Mouse (Mus musculus): ENCODE data around the gene Ddr1. TPM values are rescaled to one million over a fixed set of nuclear protein-coding genes. Genes with fewer than 3 reads are reported as not detected.

The Ddr1 gene
- polyA plus RNA-seq, 1 experiment, result not detected

GRCm38 (mm10) chr17:35708611-35709010 is 4.2 kb upstream of the Ddr1 start:
- no peak overlapping the region for H3K4me3 ChIP-seq (ENCODE audit: insufficient read depth, low read depth, low read length)
- H3K4me1 ChIP-seq (ENCODE audit: control insufficient read depth, insufficient read depth, low read length), result peaks cover 20% of the 10 kb centered on the region
- H3K27ac ChIP-seq (ENCODE audit: insufficient read depth, low read depth, low read length), result no peak overlapping the region
- WGBS, result 86% methylated on average over 2 of the region's 2 CpGs
- TF ChIP-seq POLR2A (IDR thresholded peaks at IDR 0.05; ENCODE audit: insufficient read depth, low read depth, low read length), result no peak
- no peak for TF ChIP-seq CTCF (IDR thresholded peaks at IDR 0.05; ENCODE audit: insufficient read depth, low read depth, low read length)

GRCm38 (mm10) chr17:35707929-35708328 is 3.5 kb upstream of the Ddr1 start:
- H3K27ac ChIP-seq (ENCODE audit: insufficient read depth, low read depth, low read length), result no peak overlapping the region
- 55% methylated on average over 7 of the region's 7 CpGs for WGBS
- no peak for TF ChIP-seq CTCF (IDR thresholded peaks at IDR 0.05; ENCODE audit: insufficient read depth, low read depth, low read length)
- TF ChIP-seq POLR2A (IDR thresholded peaks at IDR 0.05; ENCODE audit: insufficient read depth, low read depth, low read length), result no peak
- H3K4me1 ChIP-seq (ENCODE audit: control insufficient read depth, insufficient read depth, low read length), result peaks cover 22% of the 10 kb centered on the region
- no peak overlapping the region for H3K4me3 ChIP-seq (ENCODE audit: insufficient read depth, low read depth, low read length)

- H3K27ac ChIP-seq (ENCODE audit: insufficient read depth, low read depth, low read length), result no peak overlapping the region
- WGBS, result 25% methylated on average over 4 of the region's 4 CpGs
Measured at GRCm38 (mm10) chr17:35705836-35706235, 1.4 kb upstream of the Ddr1 start.

GRCm38 (mm10) chr17:35703751-35704271 is 610 bp downstream of the Ddr1 start:
- H3K4me3 ChIP-seq (ENCODE audit: insufficient read depth, low read depth, low read length), result peak overlapping the region; percentile 46
- TF ChIP-seq CTCF (IDR thresholded peaks at IDR 0.05; ENCODE audit: insufficient read depth, low read depth, low read length), result no peak
- no peak for TF ChIP-seq POLR2A (IDR thresholded peaks at IDR 0.05; ENCODE audit: insufficient read depth, low read depth, low read length)
- H3K27ac ChIP-seq (ENCODE audit: insufficient read depth, low read depth, low read length), result peak overlapping the region; percentile 77
- peaks cover 41% of the 10 kb centered on the region for H3K4me1 ChIP-seq (ENCODE audit: control insufficient read depth, insufficient read depth, low read length)
- 22% methylated on average over 14 of the region's 14 CpGs for WGBS

More at GRCm38 (mm10) chr17:35705836-35706235, 1.4 kb upstream of the Ddr1 start:
- no peak for TF ChIP-seq POLR2A (IDR thresholded peaks at IDR 0.05; ENCODE audit: insufficient read depth, low read depth, low read length)
- no peak for TF ChIP-seq CTCF (IDR thresholded peaks at IDR 0.05; ENCODE audit: insufficient read depth, low read depth, low read length)
- H3K4me1 ChIP-seq (ENCODE audit: control insufficient read depth, insufficient read depth, low read length), result peaks cover 36% of the 10 kb centered on the region
- no peak overlapping the region for H3K4me3 ChIP-seq (ENCODE audit: insufficient read depth, low read depth, low read length)

GRCm38 (mm10) chr17:35703065-35703464 is 1.4 kb downstream of the Ddr1 start:
- H3K4me3 ChIP-seq (ENCODE audit: insufficient read depth, low read depth, low read length), result peak overlapping the region; percentile 30
- peak overlapping the region; percentile 38; the same call in 1 of the 2 replicates for H3K27ac ChIP-seq (ENCODE audit: insufficient read depth, low read depth, low read length)
- peaks cover 43% of the 10 kb centered on the region for H3K4me1 ChIP-seq (ENCODE audit: control insufficient read depth, insufficient read depth, low read length)
- TF ChIP-seq CTCF (IDR thresholded peaks at IDR 0.05; ENCODE audit: insufficient read depth, low read depth, low read length), result no peak
- TF ChIP-seq POLR2A (IDR thresholded peaks at IDR 0.05; ENCODE audit: insufficient read depth, low read depth, low read length), result no peak
- 34% methylated on average over 2 of the region's 2 CpGs for WGBS

- H3K4me1 ChIP-seq (ENCODE audit: control insufficient read depth, insufficient read depth, low read length), result peaks cover 47% of the 10 kb centered on the region
- peak overlapping the region; percentile 61; the same call in 1 of the 2 replicates for H3K4me3 ChIP-seq (ENCODE audit: insufficient read depth, low read depth, low read length)
- 40% methylated on average over 4 of the region's 4 CpGs for WGBS
- H3K27ac ChIP-seq (ENCODE audit: insufficient read depth, low read depth, low read length), result peak overlapping the region; percentile 75; the same call in 1 of the 2 replicates
- TF ChIP-seq POLR2A (IDR thresholded peaks at IDR 0.05; ENCODE audit: insufficient read depth, low read depth, low read length) (no peak), CTCF (IDR thresholded peaks at IDR 0.05; ENCODE audit: insufficient read depth, low read depth, low read length) (no peak)
Measured at GRCm38 (mm10) chr17:35702605-35703004, 1.8 kb downstream of the Ddr1 start.

GRCm38 (mm10) chr17:35701978-35702461 is 2.4 kb downstream of the Ddr1 start:
- Histone ChIP-seq H3K27ac (ENCODE audit: insufficient read depth, low read depth, low read length) (peak overlapping the region; percentile 81), H3K4me3 (ENCODE audit: insufficient read depth, low read depth, low read length) (peak overlapping the region; percentile 61), H3K4me1 (ENCODE audit: control insufficient read depth, insufficient read depth, low read length) (peaks cover 50% of the 10 kb centered on the region)
- WGBS, result 32% methylated on average over 16 of the region's 16 CpGs
- TF ChIP-seq POLR2A (IDR thresholded peaks at IDR 0.05; ENCODE audit: insufficient read depth, low read depth, low read length) (no peak), CTCF (IDR thresholded peaks at IDR 0.05; ENCODE audit: insufficient read depth, low read depth, low read length) (no peak)

GRCm38 (mm10) chr17:35701203-35701977 is 3.0 kb downstream of the Ddr1 start:
- peak overlapping the region; percentile 81 for H3K27ac ChIP-seq (ENCODE audit: insufficient read depth, low read depth, low read length)
- no peak for TF ChIP-seq POLR2A (IDR thresholded peaks at IDR 0.05; ENCODE audit: insufficient read depth, low read depth, low read length)
- TF ChIP-seq CTCF (IDR thresholded peaks at IDR 0.05; ENCODE audit: insufficient read depth, low read depth, low read length), result no peak
- H3K4me3 ChIP-seq (ENCODE audit: insufficient read depth, low read depth, low read length), result peak overlapping the region; percentile 61
- H3K4me1 ChIP-seq (ENCODE audit: control insufficient read depth, insufficient read depth, low read length), result peaks cover 50% of the 10 kb centered on the region
- 10% methylated on average over 16 of the region's 16 CpGs for WGBS

GRCm38 (mm10) chr17:35700371-35700961 is 4.0 kb downstream of the Ddr1 start:
- peaks cover 50% of the 10 kb centered on the region for H3K4me1 ChIP-seq (ENCODE audit: control insufficient read depth, insufficient read depth, low read length)
- peak overlapping the region; percentile 91 for H3K27ac ChIP-seq (ENCODE audit: insufficient read depth, low read depth, low read length)
- TF ChIP-seq POLR2A (IDR thresholded peaks at IDR 0.05; ENCODE audit: insufficient read depth, low read depth, low read length) (peak; percentile 16; the same call in 1 of the 2 replicates), CTCF (IDR thresholded peaks at IDR 0.05; ENCODE audit: insufficient read depth, low read depth, low read length) (no peak)
- H3K4me3 ChIP-seq (ENCODE audit: insufficient read depth, low read depth, low read length), result peak overlapping the region; percentile 61
- 2% methylated on average over 66 of the region's 66 CpGs for WGBS

Data from olfactory bulb, adult 2 months (tissue).